Mouse (Mus musculus): Measurements from ENCODE around the gene Sim1. TPM values are rescaled to one million over a fixed set of nuclear protein-coding genes. Genes with fewer than 3 reads are reported as not detected.

The Sim1 gene
- polyA plus RNA-seq, 1 experiment = 2.5 TPM

DNA sequence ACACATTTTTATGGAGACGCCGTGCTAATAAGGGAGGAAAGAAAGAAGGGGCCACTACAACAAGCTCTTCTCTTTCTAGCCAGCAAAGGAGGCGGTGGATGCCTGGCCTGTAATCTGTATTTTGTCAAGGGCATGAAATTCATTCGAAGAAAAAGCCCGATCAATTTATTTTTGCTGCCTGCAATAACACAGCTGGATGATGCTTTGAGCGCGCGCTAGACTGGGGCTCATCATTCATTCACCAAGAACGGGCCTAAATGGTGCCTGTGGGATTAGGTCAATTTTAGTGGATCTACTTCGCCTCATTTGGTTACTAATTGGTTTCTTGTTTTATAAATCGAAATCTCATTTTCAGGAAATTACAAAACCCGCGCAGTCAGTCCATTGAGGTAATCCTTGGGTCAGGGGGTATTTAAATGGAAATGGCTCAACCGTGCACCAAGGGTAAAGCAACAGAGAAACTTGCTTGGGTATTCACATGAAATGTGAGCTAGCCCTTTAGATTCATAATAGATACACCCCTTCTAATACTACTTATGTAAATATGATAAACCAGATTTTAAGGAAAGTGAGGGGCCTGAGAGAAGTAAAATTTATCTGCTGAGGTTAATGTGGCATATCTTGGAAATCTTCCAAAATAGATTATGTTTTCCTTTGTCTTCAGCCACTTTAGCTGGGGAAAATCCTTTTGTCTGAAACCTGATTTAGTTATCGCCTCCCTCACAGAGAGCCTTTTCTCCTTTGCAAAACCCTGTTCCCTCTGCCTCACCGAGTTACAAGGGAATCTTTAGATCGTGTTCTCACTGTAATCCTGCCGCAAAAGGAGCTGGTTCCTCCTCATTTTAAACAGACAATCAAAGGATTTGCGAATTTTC lies 7.3 kb downstream of the Sim1 start:
- no peak for DNase-seq (ENCODE audit: low read depth)

DNA sequence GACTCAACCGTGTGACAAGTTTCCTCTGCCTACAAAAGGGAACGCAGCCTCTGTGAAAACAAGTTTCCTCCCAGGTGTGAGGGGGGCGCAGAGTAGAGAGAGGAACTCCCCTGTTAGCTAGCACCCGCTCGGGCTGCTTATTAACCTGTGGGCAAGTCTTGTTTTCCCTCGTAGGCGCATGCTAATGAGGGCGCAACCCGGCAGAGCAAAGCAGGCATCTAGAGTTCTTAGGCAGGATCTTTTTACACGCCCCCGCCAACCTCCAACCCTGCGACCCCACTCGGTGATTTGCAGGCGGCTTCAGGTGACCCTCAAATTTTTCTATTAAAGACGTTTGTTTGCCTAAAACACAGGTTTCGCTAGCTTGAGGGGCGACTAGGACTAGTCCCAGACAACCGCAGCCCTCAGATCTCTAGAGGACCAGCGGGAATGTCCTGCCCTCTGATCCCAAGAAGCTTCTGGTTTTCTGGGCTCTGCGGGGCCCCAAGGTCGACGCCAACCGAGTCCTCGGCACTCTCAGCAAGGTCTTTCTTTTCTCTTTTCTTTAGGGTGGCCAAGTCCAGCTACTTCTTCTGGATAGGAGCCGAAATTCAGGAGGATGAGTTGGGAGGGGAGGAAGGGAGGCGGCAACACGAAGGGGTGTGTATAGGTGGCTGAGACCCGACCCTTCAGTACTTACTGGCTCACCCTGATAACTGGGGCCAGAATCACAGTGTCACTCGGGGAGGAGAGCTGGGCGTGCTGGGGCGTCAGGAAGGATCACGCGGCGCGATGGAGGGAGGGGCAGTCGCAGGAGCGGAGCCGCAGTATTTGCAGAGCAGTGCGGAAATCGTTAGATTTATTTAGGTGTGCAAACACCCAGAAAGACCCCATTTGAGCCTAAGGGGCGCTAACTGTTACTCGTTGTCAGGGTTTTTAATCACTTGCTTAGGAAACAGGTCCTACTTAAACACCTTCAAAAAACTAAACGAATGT lies 8.5 kb downstream of the Sim1 start:
- DNase-seq (ENCODE audit: low read depth) = no peak

DNA sequence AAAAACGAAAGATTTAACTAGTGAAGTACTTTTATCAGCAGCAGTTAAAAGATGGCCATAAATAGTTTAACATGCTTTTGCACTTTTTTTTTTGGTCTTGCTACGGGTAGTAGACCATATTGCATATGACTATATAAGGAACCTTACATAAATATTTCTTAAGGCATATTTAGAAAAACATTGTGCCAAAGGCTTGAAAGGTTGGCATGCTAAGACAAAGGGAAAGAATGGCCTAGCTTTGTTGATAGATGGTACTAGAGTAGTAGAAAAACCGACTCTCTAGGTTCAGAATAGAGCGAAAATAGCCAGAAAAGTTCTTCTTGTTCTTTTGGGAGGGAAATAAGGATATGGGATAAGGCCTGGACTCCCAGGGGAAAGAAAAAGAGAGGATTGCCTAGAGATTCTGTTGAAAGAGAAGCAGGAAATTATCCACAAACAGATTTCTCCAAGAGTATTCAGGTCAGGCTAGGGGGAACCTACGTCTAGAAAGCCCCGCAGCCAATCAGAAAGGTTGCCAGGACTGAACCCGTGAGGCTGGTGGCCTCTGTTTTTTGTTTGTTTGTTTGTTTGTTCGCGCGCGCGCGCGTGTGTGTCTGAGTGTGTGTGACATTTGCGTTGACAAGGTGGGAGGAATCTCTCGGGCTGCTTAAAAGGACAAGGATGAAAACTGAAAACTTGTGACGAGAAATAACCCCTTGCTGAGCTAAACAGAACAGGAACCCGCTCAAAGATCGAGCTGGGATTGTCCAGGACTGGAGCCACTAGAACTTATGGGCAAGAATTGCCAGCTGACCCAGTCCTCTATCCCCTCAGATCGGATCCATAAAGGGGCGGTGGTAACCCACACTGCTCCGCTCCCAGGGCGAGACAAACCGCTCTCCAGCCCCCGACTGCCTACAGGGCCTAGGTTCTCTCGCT lies 9.6 kb downstream of the Sim1 start:
- DNase-seq (ENCODE audit: low read depth) = no peak

DNA sequence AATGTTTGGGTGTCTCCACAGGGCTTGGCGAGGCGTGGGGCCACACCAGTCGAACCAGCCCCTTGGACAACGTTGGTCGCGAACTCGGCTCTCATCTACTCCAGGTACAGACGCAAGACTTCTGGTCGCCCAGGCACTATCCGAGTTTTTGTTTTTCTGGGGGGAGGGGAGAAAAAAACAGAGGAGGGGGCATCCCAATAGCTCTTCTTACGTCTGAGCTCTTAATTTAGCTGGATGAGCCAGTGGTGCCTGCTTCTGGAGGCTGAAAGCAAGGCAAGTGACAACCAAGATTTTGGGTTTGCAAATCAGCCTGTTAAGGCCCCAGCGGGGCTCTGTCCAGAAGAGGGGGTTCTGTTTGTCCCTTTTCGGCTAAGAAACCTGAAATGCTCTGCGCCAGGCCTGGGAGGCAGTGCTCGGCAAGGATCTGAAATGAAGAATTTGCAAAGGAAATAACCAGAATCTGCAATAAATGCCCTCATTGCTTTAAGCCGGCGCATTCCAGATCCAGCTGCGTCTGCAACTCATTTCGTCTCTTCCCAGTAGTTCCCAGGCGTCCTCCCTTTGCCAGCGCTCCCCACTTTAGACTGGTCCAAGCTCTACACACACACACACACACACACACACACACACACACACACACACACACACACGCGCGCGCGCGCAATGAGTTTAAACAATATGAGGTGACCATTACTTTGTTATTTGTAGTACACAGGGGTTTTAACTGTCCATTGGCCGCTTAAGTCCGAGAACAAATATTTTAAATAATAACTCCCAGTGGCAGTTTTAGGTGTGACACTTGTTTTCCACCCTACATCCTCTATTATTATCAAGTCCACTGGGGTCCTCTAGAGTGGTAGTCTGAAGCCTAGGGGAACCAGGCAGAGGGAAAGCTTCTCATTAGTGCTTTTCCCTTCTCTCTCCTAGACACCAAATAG lies 10.5 kb downstream of the Sim1 start:
- DNase-seq (ENCODE audit: low read depth) = no peak

DNA sequence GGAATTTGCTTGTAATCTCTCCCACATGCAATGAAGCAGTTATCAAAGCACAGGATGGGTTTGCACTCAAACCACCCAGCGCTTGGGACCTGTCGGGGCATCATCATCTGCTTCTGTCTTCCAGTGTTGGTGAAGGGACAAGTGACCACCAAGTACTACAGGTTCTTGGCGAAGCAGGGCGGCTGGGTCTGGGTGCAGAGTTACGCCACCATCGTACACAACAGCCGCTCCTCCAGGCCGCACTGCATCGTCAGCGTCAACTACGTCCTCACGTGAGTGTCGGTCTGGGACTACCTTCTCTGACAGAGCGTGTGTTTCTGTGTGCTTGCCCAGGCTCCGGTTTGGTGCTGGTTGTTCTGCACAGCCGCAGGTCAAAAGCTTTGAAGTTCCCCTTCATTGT lies 15.8 kb downstream of the Sim1 start:
- no peak for DNase-seq (ENCODE audit: low read depth)

DNA sequence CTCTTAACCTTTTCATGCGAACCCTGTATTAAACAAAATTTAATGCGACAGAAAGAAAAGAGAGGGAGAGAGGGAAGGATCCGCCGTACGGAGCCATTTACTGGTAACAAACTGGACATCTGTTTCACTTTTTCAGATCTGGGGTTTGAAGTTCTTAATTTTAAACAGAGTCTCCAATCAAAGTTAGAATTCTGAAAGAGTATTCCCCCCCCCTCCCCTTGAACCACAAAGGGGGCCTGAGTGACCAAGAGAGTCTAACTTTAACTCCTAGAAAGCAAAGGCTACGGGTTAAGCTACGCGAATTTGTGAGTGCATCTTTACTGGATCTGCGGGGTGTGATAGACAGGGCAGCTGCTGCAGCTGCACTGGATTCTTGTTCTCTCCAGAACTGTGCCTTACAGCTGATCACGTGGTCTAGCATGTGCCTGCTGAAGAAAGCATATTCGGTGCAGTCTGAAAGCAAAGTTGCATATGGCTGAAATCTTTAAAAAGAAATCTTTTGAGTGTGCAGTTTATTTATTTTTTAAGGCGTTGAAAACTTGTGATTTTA lies 16.4 kb downstream of the Sim1 start:
- no peak for DNase-seq (ENCODE audit: low read depth)

DNA sequence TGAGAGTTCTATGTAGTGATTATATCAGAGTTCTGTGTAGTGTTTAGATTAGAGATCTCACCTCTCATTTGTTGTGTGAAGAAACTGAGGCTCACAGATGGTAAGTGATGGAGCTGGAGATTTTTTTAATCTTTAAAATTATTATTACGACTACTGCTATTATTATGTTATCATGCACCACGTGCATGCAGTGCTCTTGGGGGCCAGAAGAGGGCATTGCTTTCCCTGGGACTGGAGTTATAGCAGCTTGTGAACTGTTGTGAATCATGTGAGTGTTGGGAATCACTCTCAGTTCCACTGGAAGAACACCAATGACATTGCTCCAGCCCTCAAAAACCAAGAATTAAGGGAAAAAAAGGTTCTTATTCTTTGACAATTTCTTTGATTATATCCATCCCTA lies 21.1 kb downstream of the Sim1 start:
- no peak for DNase-seq (ENCODE audit: low read depth)

DNA sequence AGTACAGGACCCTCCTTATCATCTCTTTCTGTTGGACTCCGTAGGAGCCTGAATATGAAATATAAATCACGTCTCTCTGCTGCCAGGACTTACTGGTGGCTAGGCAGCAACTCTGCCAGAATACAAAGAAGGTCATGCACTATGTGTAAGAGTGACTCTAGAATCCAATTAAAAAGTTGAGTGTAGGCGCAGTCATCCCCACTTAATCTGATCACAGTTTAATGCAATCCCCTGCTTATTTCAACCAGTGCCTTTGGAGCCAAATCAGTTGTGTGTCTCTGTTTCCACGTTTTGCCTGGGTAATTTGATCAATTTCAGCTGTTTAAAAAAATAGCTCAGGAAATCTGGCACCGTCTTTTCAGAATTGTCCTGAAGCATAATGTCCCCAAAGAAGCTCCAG lies 34.7 kb downstream of the Sim1 start:
- DNase-seq (ENCODE audit: low read depth) = no peak

DNA sequence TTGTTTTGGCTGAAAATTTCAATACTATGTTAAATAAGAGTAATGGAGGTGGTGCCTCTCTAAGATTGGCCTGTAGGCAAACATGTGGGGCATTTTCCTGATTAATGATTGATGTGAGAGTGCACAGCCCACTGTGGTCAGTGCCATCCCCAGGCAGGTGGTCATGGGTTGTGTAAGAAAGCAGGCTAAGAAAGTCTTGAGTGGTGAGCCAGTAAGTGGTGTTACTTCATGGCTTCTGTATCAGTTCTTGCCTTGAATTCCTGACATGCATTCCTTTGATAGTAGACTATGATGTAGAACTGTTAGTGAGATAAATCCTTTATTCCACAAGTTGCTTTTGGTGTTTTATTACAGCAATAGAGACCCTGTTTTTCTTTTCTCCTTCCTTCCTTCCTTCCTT lies 41.1 kb downstream of the Sim1 start:
- DNase-seq (ENCODE audit: low read depth) = no peak

DNA sequence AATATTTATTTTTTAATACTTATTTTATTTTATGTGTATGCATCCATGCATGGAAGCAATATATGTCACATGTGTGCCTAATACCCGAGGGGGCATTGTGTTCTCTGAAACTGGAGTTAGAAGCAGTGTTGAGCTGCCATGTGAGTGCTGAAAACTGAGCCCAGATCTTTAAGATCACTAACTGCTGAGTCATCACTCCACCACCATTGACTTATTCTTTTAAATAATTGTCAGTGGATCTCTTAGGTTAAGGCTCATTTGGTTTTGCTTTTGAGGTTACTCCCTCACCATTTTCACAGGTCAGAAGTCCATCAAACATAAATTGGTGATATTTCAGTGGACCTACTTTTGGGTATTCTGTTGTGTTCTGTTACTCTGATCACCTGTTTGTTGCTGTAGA lies 79.1 kb downstream of the Sim1 start:
- no peak for DNase-seq (ENCODE audit: low read depth)

DNA sequence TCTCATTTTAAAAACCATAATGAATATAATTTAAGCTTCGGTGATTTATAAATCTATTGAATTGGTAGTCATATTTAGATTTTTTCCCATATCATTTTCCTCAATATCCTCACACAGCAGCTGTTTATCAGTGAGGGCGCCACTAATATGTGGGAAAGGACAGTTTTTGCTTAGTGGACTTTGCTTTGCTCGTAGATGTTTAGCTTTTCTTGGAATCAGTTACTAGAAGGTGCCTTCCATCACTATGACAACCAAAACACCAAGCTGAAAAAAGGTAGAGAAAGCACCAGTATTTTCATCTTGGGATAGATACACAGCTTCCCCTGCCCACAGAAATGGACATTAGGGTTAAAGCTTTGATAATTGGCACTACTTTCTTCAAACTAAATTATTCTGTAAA lies 87.3 kb downstream of the Sim1 start:
- no peak for DNase-seq (ENCODE audit: low read depth)

DNA sequence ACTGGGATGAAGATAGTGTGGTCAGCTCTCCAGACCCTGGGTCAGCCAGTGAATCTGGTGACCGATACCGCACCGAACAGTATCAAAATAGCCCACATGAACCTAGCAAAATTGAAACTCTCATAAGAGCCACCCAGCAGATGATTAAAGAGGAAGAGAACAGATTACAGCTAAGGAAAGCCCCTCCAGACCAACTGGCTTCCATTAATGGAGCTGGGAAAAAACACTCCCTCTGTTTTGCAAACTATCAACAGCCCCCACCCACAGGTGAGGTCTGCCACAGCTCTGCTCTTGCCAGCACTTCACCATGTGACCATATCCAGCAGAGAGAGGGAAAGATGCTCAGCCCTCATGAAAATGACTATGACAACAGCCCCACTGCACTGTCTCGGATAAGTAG lies 89.1 kb downstream of the Sim1 start:
- no peak for DNase-seq (ENCODE audit: low read depth)

DNA sequence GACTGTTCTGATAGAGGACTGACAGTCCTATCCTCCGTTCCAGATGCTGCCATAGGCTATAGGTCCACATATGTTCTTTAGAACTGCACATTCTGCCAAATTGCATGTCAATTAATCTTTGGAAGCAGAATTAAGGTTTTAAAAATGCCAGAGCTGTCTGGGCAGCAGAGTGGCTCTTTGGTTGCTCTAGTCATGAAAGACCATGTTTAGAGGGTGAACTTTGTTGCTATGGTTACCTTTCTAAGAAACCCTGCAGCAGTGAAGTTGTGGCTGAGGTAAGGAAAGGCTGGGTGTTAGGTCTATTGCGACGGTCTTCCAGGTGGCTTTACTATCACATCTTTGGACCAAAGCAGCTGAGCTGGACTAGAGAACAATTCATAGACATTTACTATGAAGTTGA lies 113.2 kb downstream of the Sim1 start:
- DNase-seq (ENCODE audit: low read depth) = no peak

DNA sequence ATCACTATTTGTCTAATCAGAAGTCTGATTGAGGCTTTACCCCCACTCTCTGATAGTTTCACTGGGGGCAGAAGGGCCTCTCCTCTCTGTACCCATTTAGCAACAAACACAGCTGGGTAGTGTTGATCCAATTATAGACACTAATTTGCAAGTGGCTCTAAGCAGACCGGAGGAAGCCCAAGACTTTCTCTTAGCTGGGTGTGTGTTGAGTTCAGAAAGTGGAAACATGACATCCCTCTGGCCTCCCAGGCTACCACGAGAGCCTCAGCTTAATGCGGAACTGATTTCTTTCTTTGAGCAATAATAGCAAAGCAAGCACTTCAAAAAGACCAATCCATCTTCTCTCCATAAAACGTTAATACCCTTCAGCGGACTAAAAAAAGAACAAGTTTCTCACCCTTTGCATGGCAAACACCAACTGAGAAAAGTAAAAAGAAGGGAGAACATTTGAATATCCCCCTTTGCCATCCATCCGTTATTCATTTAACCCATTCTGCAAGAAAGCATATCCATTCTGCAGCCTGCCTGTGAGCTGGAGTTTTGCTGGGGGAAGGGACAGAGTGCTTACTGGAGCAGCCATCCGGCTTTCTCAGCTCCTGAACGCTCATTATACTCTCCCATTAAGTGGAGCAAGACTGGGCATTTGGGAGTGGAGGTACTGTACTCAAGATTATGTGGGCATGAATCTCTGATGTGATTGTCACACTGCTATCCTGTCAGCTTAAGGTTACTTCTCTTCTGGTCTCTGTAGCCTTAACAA lies 117.0 kb downstream of the Sim1 start:
- DNase-seq (ENCODE audit: low read depth) = no peak

DNA sequence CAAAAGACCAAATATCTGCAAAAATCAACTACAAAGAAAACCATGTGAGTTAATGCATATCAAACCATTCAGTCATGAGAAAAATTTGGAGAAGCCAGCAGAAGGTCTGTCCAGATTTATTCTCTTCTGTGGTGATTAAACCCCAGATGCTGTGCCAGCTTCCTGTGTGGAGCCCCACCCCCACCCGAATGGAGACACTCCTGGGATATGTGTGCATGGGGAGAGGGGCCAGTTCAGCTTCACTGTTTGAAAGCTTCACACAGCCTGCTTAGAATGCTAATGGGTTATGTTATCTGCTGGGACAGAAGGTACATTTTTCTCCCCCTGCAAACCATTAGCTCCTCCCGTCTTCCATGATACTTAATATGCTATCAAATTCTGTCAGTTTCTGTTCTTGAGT lies 120.3 kb downstream of the Sim1 start:
- DNase-seq (ENCODE audit: low read depth) = no peak

DNA sequence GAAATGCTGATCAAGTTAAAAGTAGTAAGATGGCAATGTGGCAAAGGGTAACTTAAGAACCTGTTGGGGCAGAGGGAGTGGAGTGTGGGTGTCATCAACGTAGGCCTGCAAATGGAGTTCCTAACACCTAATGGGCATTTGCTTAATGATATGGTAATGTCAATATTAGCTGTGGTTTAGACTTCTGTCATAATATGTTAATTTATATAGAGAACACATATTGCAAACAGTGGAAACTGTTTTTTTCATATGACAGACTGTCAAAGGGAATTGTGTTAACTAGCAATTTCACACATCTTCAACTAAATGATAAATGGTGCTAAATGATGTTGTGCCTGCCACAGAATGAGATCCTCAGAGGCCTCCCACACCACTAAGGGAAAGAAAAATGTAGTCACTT lies 120.8 kb downstream of the Sim1 start:
- DNase-seq (ENCODE audit: low read depth) = no peak

DNA sequence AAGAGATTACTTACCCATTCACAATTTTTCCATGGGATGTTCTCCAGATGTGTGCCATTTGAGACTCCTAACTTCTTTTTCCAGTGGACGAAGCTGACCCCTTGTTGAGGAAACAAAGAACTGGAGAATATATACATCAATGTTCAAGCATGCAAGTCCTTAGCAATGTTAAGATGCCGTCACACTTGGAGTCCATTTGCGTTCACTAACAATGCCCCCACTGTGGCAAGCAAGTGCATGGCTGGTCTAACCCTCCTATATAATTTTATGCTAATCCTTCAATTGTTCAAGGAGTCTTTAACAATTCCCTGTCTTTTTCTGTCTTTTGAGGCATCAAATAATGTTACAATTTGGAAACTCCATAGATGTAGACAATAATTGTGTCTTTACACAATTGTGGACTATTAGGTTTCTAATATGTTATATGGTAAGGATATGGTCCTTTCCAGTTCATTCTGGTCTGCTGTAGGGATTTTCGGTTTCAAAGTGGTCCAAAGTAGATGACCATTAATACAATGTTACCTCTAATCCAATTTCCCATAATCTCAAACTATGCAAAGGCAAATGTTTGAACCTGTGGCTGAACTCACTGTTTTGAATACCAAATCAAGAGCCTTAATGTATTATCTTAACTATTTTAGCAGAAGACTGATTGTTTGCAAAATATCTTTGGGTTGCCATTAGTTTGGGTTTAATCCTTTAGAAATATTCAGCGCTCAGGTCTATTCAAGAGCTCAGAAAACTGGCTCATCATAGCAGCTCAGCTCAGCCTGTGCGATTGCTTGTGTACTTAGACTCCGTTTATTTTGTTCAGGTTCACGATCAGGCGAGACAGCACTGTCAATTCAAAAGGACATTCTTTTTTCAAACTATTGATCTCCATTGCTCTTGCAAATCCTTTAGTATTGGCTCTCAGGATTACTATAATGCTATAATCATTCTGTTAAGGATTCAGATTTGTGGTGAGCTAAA lies 129.0 kb downstream of the Sim1 start:
- DNase-seq (ENCODE audit: low read depth) = no peak
